Mouse (Mus musculus) liver, postnatal 0 days (tissue): ENCODE results near the gene Ptpra.

Experiments
- CTCF ChIP-seq: sonication (generic); IDR thresholded peaks from 2 replicates; pipeline ENCODE4 v1.5.1; 2016; ENCODE audit warnings: antibody characterized with exemption, low read depth
- EP300 ChIP-seq: IDR thresholded peaks from 2 replicates; pipeline ENCODE4 v1.6.1; 2016; ENCODE audit warnings: antibody characterized with exemption, low read depth, mild to moderate bottlenecking

- TF ChIP-seq CTCF (no peak), EP300 (no peak)
Measured at GRCm38 (mm10) chr2:130546957-130547356, 96.9 kb downstream of the Ptpra start.
